Mouse (Mus musculus): ENCODE data around the gene Nutm1.
A peak's percentile ranks its signal among the peaks of the same experiment; 100 is the strongest.
"Not testable (repeated sequence)": the region's sequence is repeated elsewhere in the genome, so short reads cannot be mapped to it uniquely, and the experiment has no call there.

The Nutm1 gene

DNA sequence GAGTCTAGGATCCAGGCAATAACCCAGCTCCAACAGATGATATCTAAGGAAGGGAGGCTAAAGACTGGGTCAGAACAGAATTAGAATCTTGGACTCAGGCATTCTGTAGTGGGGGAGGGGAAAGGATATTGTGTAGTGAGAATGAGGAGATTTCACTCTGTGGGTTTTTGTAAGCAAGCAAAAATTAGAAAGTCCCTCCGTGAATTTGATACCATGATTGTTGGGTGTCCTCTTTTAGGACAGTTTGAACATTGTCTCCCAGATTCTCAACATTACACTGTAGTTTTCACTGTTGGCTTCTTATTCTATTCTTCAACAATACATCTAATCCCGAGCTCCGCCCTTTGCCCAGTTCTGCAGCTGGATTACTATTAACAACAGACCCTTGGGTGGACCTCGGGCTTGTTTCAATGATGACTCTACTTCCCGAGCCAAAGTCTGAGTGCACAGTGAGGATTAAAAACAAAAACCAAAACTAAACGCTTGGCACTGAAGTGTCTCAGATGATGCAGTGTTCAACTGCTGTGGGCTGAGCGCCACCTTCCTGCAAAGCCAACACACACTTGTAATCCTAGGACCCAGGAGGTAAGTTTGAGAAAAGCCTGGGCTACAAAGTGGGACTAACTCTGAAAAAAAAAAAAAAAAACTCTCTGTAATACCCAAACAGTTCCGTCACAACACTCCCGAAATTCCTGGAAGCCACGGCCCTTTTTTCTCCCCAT, at the start of gene Nutm1:
Gene Nutm1 (minus strand): TSS at position 51 of the 722 bp plus-strand sequence.
- DNase-seq (ENCODE audit: extremely low spot score, low spot score): no peak

DNA sequence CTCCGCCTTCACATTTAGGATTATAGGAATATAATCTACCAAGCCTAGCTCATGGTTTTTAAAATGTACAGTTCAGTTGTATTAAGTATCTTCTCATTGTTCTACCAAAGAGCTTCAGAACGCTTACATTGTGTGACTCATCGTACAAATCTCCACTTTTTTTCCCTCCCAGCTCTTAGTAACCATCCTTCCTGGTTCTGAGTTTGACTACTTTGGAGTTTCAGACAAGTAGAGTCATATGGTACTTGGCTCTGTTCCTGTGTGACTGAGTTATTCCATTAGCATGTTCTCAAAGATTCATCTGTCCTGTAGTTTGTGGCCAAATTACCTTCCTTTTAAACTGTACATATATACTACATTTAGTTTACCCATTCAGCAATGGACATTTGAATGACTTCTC, 49.6 kb upstream of the Nutm1 start:
- DNase-seq (ENCODE audit: extremely low spot score, low spot score): no peak

DNA sequence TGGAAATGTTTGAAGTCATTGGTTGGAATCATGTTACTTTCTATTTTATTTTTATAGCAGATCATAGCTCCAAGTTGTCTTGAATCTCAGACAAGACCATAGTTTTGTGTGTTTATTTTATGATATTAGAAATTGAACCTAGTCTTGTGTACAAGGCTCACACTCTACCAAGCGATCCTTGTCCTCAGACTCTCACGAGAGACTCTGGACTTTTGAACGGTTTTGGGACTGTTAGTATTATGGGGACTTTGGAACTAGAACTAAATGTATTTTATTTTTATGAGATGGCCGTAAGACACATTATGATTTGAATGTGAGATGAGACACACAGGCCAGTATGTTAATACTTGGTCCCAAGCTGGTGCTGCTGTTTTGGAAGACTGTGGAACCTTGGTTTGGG, 39.1 kb upstream of the Nutm1 start:
- no peak for DNase-seq (ENCODE audit: extremely low spot score, low spot score)

DNA sequence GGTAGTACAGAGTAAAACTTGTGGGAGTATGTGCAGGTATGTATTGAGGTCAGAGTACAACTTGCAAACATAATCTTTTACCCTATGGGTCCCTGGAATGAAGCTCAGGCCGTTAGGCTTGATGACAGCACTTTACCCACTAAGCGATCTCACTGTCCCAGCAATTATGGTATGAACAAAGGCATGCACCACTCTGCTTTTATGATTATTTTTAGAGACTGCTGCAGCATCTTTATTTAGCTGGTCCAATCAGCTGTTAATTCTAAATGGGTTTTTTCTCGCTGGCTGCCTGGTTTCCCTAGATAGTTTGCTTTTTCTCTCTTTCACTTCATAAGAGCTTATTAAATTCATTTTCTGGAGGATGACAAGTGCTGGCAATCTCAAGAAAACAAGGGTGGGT, 37.1 kb upstream of the Nutm1 start:
- DNase-seq (ENCODE audit: extremely low spot score, low spot score): no peak

DNA sequence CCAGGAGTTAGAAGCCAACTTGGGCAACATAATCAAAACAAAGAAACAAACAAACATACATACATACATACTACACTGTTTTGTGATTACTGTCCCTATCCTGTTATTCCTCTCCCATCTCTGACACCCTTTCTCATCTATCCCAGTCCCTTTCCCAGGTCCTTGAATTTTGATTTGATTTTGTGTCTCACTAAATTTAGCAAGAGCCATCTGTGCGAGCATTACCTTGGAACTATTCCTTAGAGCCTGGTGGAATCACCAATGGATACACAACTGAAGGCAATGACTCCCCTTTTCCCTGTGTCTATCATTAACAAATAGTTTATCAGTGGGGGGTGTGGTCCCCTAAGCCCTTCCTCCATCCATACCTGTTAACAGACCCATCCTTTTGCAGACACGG, 33.7 kb upstream of the Nutm1 start:
- no peak for DNase-seq (ENCODE audit: extremely low spot score, low spot score)

DNA sequence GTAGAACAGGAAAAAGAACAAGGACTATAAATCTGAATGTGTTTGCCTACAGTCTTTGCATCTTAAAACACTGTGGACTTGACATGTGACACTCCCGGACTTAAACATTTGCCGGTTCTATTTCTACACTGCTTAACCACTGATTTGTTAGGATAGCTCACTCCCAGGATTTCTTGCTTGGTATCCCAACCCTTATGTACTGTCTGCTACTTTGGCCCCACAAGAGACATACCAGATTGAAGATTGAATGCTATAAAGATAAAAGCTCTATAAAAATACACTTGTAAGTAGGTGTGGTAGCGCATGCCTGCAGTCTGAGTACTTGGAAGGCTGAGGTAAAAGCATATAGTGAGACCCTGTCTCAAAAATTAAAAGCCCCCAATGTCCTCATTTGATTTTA, 30.4 kb upstream of the Nutm1 start:
- DNase-seq (ENCODE audit: extremely low spot score, low spot score): no peak

DNA sequence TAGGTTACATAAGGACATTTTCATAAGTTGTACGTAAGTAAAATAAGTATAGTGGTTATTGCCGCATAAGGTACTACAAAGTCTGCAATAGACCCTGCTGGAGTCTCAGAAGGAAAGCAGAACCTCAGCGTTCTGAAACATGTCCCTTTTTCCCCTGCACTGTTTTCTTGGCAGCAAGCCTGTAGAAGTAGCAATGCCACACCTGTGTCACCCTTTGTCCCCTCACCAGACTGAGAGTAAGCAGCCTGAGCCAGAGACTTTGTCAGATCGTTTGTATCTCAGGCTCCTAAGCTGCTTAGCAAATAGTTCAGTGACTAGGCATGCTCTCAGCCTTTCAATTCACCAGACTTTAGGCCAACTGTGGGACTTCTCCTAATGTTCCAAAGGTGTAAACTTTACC, 28.0 kb upstream of the Nutm1 start:
- DNase-seq (ENCODE audit: extremely low spot score, low spot score): no peak

DNA sequence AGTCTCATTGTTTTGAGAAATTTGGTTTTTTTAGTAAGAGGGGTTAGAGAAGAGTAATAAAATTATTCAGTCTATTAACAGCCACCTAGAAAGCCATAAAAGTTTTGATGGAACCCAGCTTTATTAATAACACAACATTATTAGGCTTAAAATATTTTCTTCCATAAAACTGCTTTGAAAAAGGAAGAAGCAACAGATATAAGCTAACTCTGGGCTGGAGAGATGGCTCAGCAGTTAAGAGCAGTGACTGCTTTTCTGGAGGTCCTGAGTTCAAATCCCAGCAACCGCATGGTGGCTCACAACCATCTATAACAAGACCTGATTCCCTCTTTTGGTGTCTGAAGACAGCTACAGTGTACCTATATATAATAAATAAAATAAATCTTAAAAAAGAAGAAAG, 27.0 kb upstream of the Nutm1 start:
- DNase-seq (ENCODE audit: extremely low spot score, low spot score): not testable (repeated sequence)

DNA sequence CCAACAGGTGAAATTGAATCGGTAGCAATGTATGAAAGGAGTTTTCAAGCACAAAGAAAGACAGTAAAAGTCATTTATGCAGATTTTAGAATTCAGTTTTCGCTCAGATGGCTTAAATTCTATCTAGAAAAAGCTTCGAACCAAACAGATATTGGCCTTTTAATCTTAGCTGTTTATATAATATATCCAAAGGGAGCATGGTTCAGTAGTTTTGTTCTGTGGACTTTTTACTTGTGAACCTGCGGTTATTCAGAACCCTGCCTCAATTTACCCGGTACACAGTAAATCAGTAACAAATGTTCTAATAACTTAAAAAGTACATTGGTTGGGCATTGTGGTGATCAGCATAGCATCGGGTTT, 25.9 kb upstream of the Nutm1 start:
- no peak for DNase-seq (ENCODE audit: extremely low spot score, low spot score)

DNA sequence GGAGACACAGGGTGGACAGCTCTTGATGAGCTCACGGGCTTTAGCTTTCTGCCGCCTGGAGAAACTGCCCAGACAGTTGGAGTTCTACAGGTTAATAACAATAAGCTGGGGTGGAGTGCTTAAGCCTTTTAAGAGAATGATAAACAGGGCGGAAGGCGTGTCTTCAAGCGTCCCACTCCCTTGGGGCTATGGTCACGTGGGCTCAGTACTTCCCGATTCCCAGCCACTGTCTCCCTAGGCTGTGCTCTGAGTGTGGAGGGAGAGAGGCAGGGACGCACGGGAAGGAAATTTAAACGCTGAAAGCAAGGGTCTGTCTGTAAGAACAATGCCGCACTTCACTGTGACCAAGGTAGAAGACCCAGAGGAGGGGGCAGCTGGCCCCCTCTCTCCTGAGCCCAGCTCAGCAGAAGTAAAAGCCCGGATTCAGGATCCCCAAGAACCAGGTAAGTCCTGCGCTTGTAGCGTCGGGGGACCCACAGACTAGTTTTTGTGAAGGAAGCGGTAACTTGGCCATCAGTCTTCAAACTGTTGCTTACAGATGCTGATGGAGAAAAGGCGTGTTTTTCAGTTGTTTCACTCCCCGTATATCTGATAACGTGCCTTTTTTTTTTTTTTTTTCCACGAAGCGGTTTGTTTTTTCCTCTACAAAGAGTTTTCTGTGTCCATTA, 25.4 kb upstream of the Nutm1 start:
- peak; percentile 53 for DNase-seq (ENCODE audit: extremely low spot score, low spot score)

DNA sequence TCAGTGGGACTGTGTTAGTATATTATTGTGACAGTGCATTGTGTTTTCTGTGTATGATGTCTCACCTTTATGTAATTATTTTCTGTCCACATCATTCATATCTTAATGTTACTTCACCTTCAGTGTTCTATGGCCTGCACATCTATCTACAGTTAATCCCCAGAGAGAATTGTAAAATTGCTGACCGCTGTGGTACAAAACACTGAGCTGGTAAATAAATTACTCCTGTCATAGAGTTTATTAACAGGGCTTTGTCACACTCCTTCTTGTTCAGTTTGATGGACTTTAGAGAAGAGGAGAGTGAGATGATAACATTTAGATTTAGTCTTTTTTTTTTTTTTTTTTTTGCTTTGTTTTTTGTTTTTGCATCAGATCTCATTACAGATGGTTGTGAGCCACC, 23.8 kb upstream of the Nutm1 start:
- DNase-seq (ENCODE audit: extremely low spot score, low spot score): no peak

DNA sequence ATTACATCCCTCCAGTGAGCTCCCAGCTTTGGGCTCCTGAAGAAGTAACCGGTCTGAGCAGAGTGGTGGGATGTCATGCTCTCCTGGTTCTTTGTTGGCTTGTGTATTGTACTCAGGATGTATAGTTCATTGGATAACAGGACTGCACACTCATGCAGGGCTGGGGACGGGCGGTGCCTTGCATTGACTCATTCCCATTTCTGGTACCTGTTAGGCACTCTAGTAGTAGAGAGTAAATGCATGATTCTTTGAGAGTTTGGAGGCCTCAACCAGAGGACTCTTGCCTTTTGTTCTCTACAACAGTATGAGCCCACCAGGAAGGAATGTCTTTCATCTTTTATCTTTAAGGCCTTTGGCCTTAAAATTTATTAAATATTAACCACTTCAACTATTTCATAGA, 17.8 kb upstream of the Nutm1 start:
- DNase-seq (ENCODE audit: extremely low spot score, low spot score): no peak

DNA sequence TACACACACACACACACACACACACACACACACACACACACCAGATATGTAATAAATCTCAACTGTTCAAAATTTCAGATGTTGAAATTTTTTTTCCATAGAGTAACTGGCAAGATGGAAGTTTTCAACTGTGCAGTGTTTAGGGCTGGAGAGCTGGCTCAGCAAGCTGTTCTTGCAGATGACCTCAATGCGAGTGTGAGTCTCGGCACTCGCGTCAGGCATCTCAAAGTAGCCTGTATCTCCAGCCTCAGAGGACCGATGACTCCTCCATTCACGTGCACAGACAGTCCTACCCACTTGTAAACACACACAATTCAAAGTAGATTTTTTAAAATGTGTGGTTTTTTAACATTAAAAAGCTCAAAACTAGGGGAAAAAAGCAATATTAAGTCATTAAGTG, 14.4 kb upstream of the Nutm1 start:
- no peak for DNase-seq (ENCODE audit: extremely low spot score, low spot score)

DNA sequence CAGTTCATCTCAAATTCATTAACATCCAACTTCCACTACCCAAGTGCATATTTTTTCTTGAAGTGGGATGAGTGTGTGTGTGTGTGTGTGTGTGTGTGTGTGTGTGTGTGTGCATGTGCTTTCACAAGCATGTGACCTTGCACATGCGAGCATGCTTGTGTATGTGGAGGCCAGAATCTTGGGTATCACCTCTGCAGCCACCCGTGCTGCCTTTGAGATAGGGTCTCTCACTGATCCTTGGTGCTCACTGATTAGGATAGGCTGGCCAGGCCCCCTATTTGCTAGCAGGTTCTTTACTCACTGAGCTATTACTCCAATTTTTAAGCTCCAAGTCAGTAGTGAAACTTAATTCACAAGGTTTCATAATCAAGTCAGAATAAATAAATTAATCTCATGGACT, 13.8 kb upstream of the Nutm1 start:
- no peak for DNase-seq (ENCODE audit: extremely low spot score, low spot score)

DNA sequence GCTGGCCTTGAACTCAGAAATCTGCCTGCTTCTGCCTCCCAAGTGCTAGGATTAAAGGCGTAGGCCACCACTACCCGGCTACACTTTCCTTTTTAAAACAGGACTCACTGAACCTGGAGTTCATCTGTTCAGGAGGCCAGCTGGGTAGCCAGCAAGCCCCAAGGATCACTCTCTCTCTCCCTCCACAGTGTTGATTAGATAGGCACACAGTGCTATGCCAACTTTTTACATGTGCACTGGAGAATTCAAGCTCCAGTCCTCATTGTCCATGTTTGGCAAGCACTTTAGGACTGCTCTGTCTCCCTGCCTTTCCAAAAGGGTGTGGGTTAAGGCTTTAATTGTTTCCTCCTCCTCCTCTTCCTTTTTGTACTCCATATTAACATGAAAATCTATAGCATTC, 10.9 kb upstream of the Nutm1 start:
- DNase-seq (ENCODE audit: extremely low spot score, low spot score): no peak

DNA sequence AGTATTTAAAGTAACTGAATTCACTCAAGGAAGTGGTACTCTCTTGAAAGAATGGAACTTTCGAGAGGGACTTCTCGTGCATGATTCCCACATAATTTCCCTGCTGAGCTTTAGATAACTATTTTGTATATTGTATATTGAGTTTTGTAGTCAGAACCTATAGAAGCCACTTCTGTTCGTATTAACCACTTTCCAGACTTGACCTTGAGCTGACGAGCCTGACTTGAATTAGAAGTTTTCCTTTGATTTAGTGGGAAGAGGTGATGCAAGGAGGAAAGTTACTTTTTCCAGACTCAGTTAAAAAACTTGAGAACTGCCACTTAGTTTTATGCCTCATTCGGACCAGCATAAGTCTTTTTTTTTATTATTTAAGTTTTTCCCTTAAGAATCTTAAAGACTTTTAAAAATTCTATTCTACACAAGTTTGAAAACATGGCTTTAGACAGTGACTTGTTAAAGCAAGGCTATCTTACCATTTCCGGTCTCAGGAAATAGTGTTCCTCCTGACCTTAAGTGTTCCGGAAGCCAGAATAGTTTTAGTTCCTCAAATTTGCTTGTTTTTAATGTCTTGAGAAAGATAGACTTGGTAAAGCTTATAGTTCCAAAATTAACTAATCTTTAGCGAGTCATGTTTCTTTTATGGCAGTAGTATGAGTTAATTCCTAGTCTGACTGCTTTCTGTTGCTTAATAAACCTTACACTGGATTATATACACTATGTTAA, 8.6 kb upstream of the Nutm1 start:
- no peak for DNase-seq (ENCODE audit: extremely low spot score, low spot score)

DNA sequence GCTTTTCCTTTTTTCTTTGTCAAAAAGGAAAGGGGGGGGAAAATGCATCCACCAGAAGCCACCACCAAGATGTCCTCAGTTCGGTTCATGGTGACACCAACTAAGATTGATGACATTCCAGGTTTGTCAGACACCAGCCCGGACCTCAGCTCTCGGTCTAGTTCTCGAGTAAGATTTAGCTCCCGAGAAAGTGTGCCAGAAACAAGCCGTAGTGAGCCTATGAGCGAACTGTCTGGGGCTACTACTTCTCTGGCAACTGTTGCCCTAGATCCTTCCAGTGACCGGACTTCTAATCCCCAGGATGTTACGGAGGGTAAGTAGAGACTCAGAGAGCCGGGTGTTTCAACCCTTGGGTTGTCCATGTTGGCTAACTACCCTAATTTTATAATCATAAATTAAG, 7.7 kb upstream of the Nutm1 start:
- no peak for DNase-seq (ENCODE audit: extremely low spot score, low spot score)

DNA sequence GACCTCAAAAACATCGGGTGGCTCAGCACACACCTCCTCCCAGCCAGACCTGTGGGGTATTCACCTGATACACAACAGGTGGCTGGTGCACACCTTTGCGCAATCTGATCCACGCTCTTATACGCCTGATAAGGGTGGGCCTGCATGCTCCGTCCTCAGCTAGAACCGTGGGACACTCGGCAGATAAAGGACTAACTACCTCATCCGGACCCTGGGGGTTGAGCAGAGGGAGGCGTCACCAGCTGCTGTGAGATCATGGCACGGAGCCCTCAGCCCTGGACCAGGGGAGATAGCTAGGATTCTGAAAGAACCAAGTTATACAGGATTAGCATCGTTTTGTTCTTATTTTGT, 7.1 kb upstream of the Nutm1 start, which contains the start of gene Gm21985:
Gene Gm21985 (plus strand): TSS at position 73 of the 351 bp plus-strand sequence.
- DNase-seq (ENCODE audit: extremely low spot score, low spot score): no peak

DNA sequence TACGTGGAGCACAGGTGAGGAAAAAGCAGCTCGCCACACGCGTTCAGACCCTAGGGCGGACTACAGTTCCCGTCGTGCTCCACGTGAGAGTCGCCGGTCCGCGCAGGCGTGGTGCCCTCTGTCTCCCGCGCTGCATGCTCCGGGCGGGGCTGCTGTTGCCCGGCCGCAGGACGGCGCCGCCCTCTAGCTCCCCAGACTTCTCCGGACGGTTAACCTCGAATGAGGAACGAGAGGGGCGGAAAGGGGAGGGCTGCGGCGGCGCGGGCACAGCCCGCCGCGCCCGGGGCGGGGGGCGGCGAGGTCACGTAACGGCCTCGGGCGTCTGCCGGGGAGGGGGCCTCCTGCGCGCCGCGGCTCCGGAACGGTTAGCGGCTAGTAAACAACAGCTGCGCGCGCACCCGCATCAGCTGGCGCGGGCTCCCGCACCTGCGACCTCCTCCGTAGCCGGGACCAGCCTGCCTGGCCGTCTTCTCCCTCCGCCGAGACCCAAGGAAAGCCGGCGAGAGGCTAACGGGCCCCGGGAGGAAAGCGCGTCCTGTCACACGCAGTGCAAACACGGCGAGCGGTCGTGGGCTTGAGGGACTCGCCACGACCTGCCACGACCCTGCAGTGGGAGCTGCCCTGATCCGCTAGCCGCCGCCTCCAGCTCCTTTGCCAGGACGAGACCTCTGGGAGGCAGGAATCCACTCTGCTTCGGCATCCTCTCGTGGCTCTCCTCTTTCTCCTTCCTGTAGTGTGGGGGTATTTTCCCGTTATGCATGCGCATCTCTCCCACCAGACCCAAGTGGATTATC, 6.6 kb upstream of the Nutm1 start, which contains the start of gene Slc12a6:
Gene Slc12a6 (plus strand): TSS at position 378 of the 794 bp plus-strand sequence.
- peak; percentile 90 for DNase-seq (ENCODE audit: extremely low spot score, low spot score)

DNA sequence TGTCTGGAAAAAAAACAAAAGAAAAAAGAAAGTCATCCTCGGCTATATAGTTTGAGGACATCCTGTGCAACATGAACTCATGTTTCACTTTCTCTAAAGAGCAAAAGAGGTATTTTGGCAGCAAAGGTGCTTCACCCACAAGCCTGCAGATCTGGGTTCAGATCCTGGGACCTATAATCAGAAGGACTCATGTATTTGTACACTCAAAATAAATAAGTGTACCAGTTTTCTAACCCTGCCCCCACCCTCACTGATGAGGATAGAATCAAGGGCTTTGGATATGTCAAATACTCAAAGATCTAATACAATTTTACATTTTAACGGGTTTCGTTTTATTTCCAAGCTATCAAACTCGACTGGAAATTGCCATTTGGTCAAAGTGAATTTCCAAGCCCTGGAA, 5.3 kb upstream of the Nutm1 start:
- no peak for DNase-seq (ENCODE audit: extremely low spot score, low spot score)

DNA sequence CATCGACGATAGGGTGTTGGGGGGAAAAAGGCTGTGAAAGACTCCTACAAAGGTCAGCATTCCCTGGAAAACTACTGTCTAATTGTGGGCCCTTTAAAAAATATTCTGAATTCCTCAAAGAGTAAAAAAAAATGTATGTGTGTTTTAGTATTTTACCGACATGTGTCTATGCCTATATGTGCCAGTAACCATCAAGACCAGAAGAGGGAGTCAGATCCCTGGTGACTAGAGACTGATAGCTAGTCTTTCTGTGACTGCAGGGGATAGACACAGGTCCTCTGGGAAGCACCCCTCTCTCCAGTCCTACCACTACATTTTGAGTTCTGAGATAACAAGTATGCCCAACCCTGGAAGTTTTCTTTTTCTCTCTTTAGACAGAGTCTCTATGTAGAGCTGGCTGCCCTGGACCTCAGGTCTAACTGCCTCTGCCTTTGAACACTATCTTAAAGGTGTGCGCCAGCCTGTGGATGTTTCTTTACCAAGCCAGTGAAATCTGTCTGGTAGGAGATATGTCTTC, 3.7 kb upstream of the Nutm1 start:
- DNase-seq (ENCODE audit: extremely low spot score, low spot score): no peak
